Mouse (Mus musculus): ENCODE results near the gene Inpp5a. TPM values are rescaled to one million over a fixed set of nuclear protein-coding genes. Genes with fewer than 3 reads are reported as not detected.
A peak's percentile ranks its signal among the peaks of the same experiment; 100 is the strongest.

Gene Inpp5a
- total RNA-seq, 2 experiments from 2014 or later: 14.7 to 20.1 TPM

DNA sequence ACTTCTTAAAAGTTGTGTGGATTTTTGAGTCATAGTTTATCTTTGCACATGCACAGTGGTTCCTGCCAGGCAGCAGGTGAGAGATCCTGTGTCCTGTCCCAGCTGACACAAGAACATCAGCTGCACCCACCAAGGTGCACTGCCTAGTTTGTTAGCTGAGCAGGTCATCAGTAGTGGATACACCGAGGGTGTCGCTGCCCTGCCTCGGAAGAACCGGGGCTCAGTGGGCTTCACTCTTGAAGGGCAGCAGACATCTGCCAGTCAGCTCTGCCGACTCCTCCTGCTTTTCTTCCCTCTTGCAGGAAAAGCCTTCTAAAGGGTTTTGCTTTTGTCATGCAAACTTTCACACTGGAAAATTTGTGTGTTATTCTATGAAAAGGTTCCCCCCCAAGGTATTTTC, 48.6 kb downstream of the Inpp5a start:
- no peak for ATAC-seq (replicated peaks; ENCODE audit: low FRiP score, poor library complexity, severe bottlenecking)

DNA sequence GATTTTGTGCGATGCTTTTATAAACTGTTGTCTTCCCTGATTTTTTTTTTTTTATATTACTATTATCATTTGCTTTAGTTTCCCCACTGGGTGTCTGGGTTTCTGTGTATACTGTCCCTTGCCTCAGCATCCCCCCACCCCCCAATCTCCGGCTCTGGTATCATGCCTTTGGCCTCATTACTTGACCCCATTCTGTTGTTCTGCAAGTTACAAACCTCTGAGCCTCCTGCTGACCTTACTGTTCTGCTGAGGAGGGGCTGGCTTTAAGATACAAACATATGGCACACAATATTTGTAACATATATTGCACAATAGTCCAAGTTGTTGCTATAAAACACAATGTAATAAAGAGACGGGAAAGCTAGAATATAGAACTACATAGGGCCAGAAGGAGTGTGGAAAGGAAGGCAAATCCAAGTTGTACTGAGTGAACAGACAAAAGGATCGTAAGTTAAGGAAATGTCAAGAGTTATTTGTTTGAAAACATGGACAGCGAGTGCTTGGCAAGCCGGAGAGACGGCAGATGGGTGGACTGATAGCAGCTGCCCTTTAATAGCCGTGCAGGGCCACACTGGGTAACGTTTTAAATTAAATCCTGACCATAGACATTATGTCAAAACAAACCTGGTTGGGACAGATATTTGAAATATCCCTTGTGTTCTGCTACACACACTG, 49.2 kb downstream of the Inpp5a start:
- no peak for ATAC-seq (replicated peaks; ENCODE audit: low FRiP score, poor library complexity, severe bottlenecking)

DNA sequence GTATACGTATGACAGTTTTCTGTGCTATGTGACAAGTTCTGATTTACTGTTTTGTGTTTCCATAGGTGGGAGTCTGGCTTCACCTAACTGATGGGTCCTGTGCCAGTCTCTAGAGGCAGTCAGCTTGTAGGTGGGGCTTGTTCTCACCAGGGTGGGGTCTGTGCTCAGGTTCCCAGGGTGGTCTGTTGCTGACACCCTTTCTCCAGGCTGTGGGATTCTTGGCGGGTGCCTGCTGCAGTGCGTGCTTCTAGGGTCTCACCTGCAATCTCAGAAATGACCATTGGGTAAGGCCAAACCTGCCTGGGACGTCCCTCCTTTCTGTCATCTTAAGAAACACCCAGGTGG, 49.7 kb downstream of the Inpp5a start:
- no peak for ATAC-seq (replicated peaks; ENCODE audit: low FRiP score, poor library complexity, severe bottlenecking)

DNA sequence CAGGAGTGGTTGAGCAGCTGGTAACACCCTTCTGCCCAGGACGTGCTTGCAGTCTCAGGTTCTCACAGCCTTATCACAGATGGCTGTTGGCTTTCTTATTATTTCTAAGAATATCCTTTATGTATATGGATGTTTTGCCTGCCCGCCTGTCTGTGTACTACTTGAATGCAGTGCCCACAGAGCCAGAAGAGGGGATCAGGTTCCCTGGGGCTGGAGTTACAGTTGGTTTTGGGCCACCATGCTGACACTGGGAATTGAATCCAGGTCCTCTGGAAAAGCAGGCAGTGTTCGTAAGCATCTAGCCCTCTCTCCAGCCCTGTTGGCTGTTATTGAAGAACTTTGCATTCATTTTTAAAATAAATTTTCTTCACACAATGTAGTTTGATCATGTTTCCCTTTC, 50.1 kb downstream of the Inpp5a start:
- no peak for ATAC-seq (replicated peaks; ENCODE audit: low FRiP score, poor library complexity, severe bottlenecking)

DNA sequence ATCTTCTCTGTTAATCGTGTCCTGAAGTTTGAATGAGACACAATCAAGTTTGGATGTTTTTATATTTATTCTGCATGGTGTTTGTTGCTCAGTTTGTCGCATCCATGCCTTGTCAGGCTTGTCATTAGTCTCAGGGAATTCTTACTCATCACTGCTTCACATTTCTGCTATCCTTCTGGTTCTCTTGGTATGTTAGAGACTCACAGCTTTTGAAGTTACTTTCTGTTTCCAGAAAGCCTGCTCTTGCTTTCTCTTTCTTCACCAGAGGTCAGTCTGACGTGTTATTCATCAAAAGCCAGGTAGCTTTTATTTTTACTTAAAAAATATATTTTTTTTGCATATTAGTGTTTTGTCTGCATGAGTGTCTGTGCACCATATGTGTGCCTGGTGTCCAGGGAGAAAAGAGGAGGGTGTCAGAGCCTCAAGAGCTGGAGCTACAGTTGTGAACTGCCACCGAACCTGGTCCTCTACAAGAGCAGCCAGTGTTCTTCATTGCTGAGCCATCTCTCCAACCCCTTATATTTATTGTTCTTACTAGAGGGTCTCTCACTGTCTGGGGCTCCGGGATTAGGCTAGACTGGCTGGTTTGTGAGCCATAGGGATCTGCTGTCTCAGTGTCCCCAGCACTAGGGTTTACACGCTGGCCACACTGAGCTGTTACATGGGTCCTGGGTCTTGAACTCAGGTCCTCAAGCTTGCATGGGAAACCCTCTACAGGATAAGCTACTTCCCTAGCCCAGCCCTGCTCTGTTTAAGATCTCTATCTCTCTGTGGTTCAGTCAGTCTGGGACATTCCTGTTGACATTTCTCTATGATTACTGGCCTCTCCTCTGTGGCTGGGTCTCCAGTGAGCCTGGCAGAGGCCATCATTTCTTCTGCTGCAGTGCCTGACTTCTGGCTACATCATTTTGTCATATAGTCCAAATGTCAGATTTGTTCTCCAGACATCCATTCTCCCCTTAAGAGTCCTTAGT, 51.3 kb downstream of the Inpp5a start:
- no peak for ATAC-seq (replicated peaks; ENCODE audit: low FRiP score, poor library complexity, severe bottlenecking)

DNA sequence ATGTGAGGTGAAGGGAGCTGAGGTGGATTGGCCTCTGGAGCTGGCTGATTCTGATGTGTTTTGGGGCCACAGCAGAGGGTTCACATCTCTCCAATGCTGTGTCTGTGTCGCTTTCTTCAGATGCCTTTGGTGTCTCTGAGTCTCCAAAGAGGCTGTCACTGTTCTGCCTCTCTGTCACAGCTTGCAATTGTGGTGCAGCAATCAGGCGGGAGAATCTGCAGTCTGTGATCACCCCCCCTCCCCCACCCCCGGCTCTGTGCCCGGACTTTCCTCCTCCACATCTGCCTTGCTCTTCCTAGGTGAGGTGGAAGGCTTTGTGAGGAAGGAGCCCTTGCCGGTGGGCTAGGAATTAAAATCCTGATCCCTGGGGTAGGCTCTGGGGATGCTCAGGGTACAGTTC, 52.1 kb downstream of the Inpp5a start:
- ATAC-seq (replicated peaks; ENCODE audit: low FRiP score, poor library complexity, severe bottlenecking): no peak

DNA sequence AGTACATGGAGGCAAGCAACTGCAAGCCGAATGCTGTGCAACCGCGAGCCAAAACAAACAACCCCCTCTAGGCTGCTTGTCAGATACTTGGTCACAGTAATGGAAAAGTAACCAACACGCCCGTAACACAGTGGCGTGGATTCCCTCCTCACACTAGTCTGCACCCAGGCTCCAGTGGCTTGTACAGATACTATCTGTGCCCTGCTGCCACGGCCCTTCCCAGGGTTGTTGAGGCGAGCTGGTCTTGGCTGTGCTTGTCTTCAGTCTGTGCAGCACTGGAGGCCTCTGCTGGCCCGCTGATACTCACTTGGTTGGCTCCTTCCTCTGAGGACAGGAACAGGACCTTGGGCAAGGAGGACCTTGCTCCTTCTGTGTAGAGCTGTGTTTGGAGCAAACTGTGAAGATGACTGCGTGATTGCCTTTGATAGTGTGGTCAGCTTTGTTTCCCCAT, 52.9 kb downstream of the Inpp5a start:
- ATAC-seq (replicated peaks; ENCODE audit: low FRiP score, poor library complexity, severe bottlenecking): 0 out of 2 replicates have a peak, but pooled peaks have one; percentile 9

DNA sequence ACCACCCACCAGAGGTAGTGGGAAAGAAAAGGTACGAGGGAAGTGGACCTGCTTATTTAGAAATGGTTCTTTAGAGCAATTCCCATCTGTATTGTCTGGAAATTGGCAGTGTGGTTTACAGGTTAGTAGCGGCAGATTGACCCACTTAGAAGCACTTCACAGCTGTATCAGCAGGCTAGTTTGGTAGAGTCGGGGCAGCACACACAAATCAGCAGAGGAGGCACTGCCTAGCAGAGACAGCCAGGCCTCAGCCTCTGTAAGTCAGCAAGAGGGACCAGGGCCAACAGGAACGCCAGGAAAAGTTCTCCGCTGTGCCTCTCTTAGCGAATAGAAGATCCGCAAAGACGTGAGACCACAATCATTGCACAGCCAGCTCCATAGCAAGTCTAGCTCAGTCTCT, 56.7 kb downstream of the Inpp5a start:
- no peak for ATAC-seq (replicated peaks; ENCODE audit: low FRiP score, poor library complexity, severe bottlenecking)

DNA sequence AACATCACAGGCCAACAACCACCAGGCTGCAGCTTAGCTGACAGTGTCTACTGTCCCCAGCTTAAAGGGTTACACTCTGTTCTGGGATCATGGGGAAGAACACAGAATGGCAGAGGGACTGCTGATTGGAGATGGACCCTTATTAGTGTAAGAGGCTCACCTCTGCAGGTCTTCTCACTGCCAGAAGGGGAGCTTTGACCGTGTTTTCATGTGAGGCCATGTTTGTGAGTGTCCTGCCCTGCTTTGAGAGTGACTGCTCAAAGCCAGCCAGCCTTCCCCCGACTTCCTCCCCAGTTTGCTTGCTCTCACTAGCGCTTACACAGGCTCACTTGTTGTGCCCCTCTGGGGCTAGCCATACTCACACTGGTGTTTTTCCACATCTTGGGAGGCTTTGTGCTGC, 58.5 kb downstream of the Inpp5a start:
- ATAC-seq (replicated peaks; ENCODE audit: low FRiP score, poor library complexity, severe bottlenecking): no peak

DNA sequence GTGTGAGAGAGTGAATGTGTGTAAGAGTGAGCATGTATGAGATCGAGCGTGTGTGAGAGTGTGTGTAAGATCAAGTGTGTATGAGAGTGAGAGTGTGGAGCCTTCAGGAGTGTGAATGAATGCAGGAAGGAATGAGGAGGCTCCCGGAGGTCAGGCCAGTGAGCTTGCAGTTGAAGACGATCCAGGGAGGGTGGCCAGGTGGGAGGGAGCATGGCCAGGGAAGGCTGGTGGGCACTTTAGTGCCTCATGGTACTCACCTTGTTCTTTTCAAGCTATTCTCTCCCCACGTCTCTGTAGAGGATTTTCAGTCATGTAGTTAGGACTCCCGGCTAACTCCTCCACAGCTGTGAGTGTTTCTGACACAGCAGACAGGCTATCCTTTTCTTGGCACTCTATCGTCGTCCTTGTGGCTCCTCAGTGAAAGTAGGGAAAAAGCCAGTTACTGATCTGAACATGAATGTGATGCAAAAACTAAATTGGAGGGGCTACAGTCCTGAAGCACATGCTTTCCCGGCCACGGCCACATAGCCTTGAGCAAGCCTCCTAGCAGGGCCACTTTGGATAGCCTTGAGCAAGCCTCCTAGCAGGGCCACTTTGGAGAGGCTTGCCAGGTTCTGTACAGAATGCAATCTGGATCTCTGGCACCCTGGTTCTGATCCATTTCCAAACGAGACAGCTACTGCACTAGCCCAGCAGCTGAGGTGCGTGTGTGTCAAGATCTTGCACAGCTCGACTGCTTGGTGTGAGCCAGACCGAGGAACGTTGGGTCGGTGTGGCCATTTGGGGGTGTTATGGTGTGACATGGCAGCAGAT, 61.5 kb downstream of the Inpp5a start:
- ATAC-seq (replicated peaks; ENCODE audit: low FRiP score, poor library complexity, severe bottlenecking): no peak

DNA sequence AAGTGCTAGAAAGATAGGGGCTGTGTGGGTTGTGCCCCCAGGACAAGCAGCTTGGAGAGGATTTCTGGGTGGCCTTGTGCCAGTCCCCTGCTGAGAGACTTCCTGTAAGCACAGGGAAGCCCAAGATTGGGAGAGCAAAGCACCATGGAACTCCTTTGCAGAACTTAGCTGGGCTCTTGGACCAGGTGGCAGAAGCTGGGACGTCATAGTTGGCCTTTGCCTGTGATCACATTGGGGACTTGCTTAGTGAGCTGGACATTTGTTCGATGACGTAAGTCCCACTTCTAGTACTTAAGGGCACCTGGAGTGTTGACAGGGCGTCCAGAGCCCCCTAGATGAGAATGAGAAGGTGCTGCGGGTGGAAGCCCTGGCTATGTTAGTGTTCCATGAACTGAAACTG, 62.8 kb downstream of the Inpp5a start:
- ATAC-seq (replicated peaks; ENCODE audit: low FRiP score, poor library complexity, severe bottlenecking): no peak

DNA sequence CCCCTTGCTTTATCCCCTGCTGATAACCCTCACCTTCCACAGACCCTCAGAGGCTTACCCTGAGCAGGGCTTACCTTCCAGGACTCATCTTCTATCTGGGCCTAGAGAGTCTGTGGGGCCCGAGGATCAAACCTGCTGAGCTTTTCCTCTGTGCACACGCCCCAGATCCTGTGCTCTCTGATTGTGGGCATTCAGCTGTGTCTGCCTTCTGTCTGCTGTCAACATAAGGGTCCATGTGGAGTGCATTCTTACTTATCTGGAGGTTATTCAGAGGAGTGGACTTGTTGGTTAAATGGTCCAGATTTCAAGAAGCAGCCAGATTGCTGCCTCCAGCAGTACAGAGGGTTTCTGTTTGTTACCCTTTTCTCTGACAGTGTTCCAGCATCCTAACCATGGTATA, 63.3 kb downstream of the Inpp5a start:
- no peak for ATAC-seq (replicated peaks; ENCODE audit: low FRiP score, poor library complexity, severe bottlenecking)

DNA sequence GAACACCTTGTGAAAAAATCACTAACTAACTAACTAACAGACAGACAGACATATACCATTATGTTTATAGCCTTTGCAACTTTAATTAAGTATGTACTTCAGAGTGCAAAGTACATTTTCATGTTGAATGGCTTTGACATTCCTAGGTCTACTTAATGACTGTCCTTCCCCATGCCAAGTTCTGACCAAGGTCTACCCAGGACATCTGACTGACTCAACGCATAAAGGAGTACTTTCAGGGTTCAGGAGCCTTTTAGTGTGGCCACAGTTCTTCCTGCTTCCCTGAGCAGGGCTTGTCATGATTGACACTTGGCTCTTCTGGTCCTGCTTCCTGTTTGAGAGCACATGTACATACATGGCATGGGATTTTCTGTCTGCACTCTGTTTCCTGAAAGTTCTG, 64.3 kb downstream of the Inpp5a start:
- no peak for ATAC-seq (replicated peaks; ENCODE audit: low FRiP score, poor library complexity, severe bottlenecking)

DNA sequence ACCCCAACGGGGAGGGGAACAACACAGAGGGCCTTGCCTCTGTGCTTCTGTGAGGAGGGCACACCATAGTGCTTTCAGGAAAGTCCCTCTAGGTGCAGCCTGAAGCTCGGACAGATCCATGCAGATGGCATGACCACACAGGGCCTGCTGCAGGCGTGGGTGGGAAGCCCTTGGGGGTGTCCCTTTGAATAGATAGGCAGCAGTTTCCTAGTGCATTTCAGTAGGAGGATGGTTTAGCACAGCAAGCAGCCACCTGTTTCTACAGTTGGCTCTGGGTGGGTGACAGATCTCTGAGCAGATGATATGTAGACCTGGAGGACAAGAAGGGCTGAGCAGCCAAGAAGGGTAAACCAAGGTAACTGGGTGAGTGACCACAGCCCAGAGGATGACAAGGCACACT, 65.4 kb downstream of the Inpp5a start:
- ATAC-seq (replicated peaks; ENCODE audit: low FRiP score, poor library complexity, severe bottlenecking): no peak

DNA sequence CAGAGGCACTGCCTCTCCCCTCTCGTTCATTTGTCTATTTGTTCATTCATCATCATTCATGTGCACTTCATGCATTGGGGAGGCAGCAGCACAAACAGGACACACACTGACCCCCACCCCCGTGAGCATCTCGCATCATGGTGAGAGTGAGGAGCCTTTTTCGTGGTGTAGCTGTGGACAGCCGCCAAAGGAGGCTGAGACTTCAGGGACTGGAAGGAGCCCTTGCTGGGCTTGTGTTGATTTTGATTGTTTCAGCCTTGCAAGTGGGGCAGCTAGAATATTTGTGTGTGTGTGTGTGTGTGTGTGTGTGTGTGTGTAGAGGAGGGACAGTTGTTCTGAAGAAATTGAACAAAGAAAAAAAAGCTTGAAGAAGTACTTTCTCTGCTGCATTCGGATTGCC, 67.8 kb downstream of the Inpp5a start:
- no peak for ATAC-seq (replicated peaks; ENCODE audit: low FRiP score, poor library complexity, severe bottlenecking)

DNA sequence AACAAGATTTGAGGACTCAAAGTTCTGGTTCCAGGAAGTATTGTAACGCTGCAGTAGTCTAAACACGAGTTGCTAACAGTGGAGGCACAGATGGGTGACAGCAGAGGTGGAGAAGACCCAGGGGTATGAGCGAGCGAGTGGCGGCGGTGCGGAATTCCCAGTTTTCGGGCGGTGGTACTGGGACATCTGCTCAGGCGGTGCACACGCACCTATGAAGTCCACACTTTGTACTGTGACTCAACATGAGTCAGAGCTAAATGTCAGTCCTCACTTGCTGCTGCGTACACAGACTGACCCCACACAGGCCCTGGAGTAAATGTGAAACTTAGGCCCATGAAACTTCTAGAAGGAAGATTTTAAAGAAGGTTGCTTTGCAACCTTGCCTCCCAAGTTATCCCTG, 72.4 kb downstream of the Inpp5a start:
- no peak for ATAC-seq (replicated peaks; ENCODE audit: low FRiP score, poor library complexity, severe bottlenecking)

DNA sequence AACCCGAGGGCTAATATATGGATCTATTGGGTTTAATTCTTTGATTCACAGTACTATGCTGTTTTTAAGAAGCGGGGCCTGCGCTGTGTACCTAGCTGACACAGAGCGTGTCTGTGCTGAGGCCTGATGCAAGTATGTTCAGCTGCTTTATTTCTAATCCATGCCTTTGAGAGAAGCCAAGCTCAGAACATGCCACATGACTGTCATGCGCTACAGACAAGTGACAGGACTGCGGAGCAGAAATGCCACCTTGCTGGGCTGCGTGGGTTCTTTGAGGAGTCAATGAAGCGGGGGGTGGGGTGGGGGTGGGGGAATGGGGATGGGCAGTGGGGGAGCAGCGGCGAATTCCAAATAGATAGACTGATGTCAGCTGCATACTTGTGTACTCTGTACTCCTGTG, 73.2 kb downstream of the Inpp5a start:
- ATAC-seq (replicated peaks; ENCODE audit: low FRiP score, poor library complexity, severe bottlenecking): no peak

DNA sequence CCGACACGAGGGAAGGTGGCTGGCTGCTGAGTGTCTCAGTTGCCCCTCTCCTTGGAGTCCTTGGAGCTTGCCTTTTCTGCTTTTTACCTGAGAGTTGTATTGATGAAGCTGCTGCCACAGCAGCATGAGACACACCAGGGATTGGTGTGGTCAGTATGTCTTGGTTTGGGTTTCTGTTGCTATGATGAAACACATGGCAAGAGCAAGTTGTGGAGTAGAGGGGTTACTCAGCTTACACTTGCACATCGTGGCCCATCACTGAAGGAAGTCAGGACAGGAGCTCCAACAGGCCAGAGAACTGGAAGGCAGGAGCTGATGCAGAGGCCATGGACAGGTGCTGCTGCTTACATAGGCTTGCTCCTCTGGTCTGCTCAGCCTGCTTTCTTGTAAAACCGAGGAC, 76.6 kb downstream of the Inpp5a start:
- ATAC-seq (replicated peaks; ENCODE audit: low FRiP score, poor library complexity, severe bottlenecking): no peak

DNA sequence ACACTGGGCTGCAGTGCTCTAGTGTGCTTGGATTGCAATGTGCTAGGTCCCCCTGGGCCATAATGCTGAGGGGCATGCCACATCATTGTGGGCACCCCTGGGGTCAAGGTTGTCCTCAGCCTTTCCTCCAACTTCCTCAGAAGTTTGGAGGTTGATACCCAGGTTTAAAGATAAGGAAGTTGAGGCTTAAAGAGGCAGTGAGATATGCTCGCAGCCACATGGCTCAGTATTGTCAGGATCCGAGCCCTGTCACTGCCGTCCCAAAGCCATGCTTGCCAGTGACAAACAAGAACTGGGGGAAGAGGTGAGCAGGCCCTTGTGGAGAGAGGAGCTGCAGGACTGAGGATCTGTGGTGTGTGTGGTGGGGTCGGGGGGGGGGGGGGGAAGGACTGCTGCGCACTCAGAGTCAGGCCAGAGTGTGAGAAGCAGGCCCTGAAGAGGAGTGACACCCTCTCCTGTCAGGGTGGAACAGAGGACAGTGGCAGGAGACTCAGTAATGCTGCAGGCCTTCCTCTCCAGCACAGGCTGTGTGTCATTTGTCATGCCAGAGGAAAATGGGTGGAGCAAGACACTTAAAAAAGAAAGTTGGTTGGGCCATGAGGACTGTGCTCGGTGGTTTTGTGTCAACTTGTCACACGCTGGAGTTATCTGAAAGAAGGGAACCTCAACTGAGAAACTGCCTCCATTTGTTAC, 77.7 kb downstream of the Inpp5a start:
- no peak for ATAC-seq (replicated peaks; ENCODE audit: low FRiP score, poor library complexity, severe bottlenecking)

Data from erythroid progenitor cell, adult 5-6 weeks (primary cell).